Mouse (Mus musculus) layer of hippocampus, adult 2 months (tissue): Measurements from ENCODE around the gene Spdl1. TPM values are rescaled to one million over a fixed set of nuclear protein-coding genes. Genes with fewer than 3 reads are reported as not detected.
"Not testable (repeated sequence)": the region's sequence is repeated elsewhere in the genome, so short reads cannot be mapped to it uniquely, and the experiment has no call there.

Experiments
- DNase-seq, 2 experiments: peaks; one replicate each; pipeline ENCODE4 v3.0.0; 2022; ENCODE audit warnings: low spot score in 2 of 2
- H3K27ac ChIP-seq: fragments of 200-600 bp; 2 replicates; pipeline ENCODE4 v1.8.1; 2022
- H3K4me3 ChIP-seq: fragments of 200-600 bp; 2 replicates; pipeline ENCODE4 v1.8.1; 2022; ENCODE audit warnings: mild to moderate bottlenecking
- CTCF ChIP-seq: fragments of 200-600 bp; conservative IDR thresholded peaks from 2 replicates; pipeline ENCODE4 v1.8.1; 2022; ENCODE audit warnings: antibody characterized with exemption, mild to moderate bottlenecking, moderate library complexity
- total RNA-seq, 2 experiments: library from RNA; stranded (reverse); gene quantifications; 2 replicates each; pipeline ENCODE4 v1.2.3; 2021

Gene Spdl1
- total RNA-seq, 2 experiments from 2014 or later: 0.71 to 1.1 TPM

- TF ChIP-seq CTCF: peak; percentile 80
- peak; percentile 21 to 26 for DNase-seq
- H3K27ac ChIP-seq: no peak overlapping the region
- no peak overlapping the region for H3K4me3 ChIP-seq
Observed at GRCm38 (mm10) chr11:34843517-34843916, 10.1 kb upstream of the Spdl1 start.

DNA sequence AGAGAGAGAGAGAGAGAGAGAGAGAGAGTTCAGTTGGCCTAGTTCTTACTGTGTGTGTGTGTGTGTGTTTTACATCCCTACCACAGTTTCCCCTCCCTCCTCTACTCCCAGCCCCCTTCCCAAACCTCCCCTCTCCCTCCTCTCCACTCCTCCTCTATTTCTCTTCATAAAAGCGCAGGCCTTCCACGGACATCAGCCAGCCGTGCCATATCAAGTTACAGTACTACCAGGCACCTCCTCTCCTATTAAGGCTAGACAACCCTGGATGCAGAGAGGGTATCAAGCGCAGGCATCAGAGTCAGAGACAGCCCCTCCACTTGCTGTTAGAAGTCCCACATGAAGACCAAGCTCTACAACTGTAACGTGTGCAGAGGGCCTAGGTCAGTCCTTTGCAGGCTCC is 6.8 kb upstream of the Spdl1 start:
- DNase-seq: no peak
- no peak for TF ChIP-seq CTCF
- no peak overlapping the region for H3K27ac ChIP-seq
- H3K4me3 ChIP-seq: no peak overlapping the region

DNA sequence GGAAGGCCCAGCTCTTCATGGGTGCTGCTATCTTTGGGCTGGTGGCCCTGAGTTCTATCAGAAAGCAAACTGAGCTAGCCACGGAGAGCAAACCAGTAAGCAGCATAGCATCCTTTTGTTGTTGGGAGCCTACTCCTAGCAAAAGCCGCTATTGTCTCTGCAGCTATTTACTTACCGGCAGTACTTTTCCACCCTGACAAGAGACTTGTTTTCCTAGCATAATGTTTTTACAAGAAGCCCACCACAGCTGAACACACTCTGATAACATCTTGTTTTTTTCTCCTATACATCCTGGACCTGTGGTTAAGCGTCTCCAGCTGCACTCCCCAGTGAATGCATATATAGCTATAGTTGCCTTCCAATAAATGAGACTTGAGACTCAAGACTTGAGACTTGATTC is 5.6 kb upstream of the Spdl1 start:
- TF ChIP-seq CTCF: no peak
- no peak overlapping the region for H3K4me3 ChIP-seq
- H3K27ac ChIP-seq: no peak overlapping the region
- no peak for DNase-seq

DNA sequence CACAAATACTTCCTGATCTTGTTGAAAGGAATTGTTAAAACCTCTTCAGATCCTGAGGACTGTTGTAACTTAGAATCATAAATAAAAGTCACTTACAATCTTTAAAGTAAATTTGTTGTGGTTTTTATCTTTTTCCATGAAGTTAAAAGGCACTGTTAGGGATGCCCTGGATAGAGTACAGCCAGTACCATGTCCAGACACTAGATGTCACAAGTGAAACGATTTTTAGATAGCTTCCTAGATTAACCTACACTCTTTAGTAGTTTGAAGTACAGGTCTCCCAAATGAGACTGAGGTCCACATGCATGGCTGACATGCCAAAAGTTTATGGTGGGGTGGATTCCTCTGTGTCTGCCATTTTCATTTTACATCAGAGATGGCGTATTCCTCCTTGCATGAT is 2.8 kb upstream of the Spdl1 start:
- Histone ChIP-seq H3K4me3 (no peak overlapping the region), H3K27ac (no peak overlapping the region)
- DNase-seq: no peak
- TF ChIP-seq CTCF: peak; percentile 76

DNA sequence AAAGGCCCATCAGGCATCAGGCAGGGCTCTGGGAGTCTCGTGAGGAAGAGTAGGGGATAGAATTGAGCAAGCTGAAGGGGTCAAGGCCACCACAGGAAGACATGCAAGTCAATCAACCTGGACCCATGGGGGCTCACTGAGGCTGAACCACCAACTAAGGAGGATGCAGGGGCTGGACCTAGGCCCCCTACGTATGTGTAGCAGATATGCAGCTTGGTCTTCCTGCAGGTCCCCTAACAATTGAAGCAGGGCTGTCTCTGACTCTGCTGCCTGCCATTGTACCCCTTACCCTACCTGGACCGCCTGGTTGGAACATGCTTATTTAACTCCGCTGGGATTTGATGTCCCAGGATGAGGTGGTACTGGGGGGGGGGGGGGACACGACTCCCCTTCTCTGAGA is 763 bp downstream of the Spdl1 start:
- Histone ChIP-seq H3K4me3 (no peak overlapping the region; the same call in 1 of the 2 replicates), H3K27ac (no peak overlapping the region)
- DNase-seq: no peak
- TF ChIP-seq CTCF: no peak

DNA sequence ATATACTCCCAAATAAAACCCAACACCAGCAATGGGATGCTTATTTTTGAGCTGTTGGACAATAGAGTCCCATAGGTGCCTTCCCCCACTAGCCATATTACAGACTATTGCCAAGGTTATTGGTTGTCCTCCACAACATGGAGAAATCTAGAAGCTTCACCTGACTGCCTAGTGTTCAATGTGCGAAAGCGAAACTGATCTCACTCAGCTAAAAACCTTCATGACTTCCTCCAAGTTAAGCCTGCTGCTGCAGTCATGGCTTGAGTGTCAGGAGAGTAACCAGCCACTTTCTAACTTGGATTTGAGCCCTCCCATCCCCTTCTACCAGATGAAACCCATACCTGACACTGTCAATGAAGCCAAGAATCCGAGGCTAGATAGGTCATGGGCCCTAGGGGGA is 5.6 kb downstream of the Spdl1 start:
- no peak for DNase-seq
- Histone ChIP-seq H3K4me3 (no peak overlapping the region), H3K27ac (no peak overlapping the region)
- TF ChIP-seq CTCF: no peak

- TF ChIP-seq CTCF: no peak
- no peak for DNase-seq
- Histone ChIP-seq H3K27ac (no peak overlapping the region), H3K4me3 (no peak overlapping the region)
Observed at GRCm38 (mm10) chr11:34826940-34827339, 6.5 kb downstream of the Spdl1 start.

DNA sequence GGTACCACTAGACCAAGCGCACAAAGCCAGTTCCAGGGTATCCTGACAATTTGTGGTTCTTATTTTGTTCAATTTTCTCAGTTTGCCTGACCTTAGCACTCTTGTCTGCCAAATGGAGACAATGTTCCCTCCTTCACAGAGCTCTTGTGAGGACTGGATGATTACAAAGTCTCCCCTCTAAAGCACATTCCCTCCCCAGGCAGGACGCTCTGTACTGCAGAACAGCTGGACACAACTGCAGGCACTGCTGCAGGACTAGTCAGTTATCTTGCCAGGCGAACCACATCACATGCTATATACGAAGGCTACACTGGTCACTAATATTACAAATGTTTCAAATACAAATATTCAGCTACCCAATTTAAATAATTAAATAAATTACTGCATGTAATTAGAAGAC is 8.7 kb downstream of the Spdl1 start:
- no peak overlapping the region for H3K27ac ChIP-seq
- DNase-seq: no peak
- TF ChIP-seq CTCF: no peak
- no peak overlapping the region for H3K4me3 ChIP-seq

GRCm38 (mm10) chr11:34814767-34815166 is 18.7 kb downstream of the Spdl1 start:
- no peak overlapping the region for H3K27ac ChIP-seq
- DNase-seq: peak in 1 of 2 experiments; percentile 16

GRCm38 (mm10) chr11:34814319-34814718 is 19.1 kb downstream of the Spdl1 start:
- no peak for DNase-seq
- no peak for TF ChIP-seq CTCF
- Histone ChIP-seq H3K4me3 (no peak overlapping the region), H3K27ac (no peak overlapping the region)

More at GRCm38 (mm10) chr11:34814767-34815166, 18.7 kb downstream of the Spdl1 start:
- peak; percentile 87 for TF ChIP-seq CTCF
- no peak overlapping the region for H3K4me3 ChIP-seq

DNA sequence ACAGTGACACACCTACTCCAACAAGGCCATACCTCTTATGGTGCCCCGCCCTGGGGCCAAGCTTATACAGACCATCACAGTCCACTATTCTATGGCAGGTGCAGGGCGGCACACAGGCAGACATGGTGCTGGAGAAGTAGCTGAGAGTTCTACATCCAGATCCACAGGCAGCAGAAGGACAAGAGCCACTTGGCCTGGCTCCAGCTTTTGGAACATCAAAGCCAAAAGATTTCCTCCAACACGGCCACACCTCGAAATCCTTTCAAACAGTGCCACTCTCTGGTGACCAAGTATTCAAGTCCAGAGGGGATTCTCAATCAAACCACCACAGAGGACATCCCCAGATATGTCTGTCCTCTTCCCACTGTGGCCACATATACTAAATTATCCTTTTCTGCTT is 28.4 kb downstream of the Spdl1 start:
- DNase-seq: not testable (repeated sequence)

GRCm38 (mm10) chr11:34798066-34798465 is 35.4 kb downstream of the Spdl1 start:
- not testable (repeated sequence) for DNase-seq

More for the DNA sequence above, 28.4 kb downstream of the Spdl1 start:
- H3K4me3 ChIP-seq, H3K27ac ChIP-seq: not testable (repeated sequence)

DNA sequence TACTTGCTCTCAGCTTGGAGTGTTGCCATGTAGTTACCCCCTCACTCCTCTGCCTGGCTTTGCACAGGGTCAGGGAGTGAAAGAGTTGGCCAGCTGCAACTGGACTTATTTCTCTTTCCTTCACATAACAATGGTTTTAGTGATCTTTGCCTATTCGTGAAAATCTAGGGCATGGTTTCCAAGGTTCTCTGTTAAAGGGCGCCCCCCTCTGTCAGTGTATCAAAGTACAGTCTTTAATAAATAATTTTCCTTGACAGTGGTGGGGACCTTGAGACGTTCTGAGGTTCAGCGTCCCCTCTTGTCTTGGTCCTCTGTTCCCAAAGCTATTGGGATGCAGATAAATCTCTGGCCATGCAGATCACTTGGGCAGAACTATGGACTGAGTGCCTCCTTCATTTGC is 37.3 kb downstream of the Spdl1 start:
- peak; percentile 75 for TF ChIP-seq CTCF
- H3K4me3 ChIP-seq: no peak overlapping the region
- DNase-seq: peak in 1 of 2 experiments; percentile 35
- no peak overlapping the region for H3K27ac ChIP-seq

More at GRCm38 (mm10) chr11:34798066-34798465, 35.4 kb downstream of the Spdl1 start:
- not testable (repeated sequence) for H3K27ac ChIP-seq, H3K4me3 ChIP-seq

GRCm38 (mm10) chr11:34791872-34792271 is 41.6 kb downstream of the Spdl1 start:
- DNase-seq: no peak
- Histone ChIP-seq H3K27ac (no peak overlapping the region), H3K4me3 (no peak overlapping the region)
- TF ChIP-seq CTCF: no peak

GRCm38 (mm10) chr11:34784864-34785263 is 48.6 kb downstream of the Spdl1 start:
- TF ChIP-seq CTCF: no peak
- Histone ChIP-seq H3K4me3 (no peak overlapping the region), H3K27ac (no peak overlapping the region)
- DNase-seq: no peak
